Mouse (Mus musculus) G1E (cell line): ENCODE results near the gene Parp9. TPM values are rescaled to one million over a fixed set of nuclear protein-coding genes. Genes with fewer than 3 reads are reported as not detected.

Source experiments
- ATAC-seq: 2 replicates; pipeline ENCODE4 v1.8.0; 2016; ENCODE audit warnings: mild to moderate bottlenecking; ENCODE audit not compliant: insufficient number of reproducible peaks, poor library complexity, low FRiP score, severe bottlenecking; ENCODE audit errors: extremely low read depth
- DNase-seq: peaks from one replicate; pipeline ENCODE4 v3.0.0; 2012; ENCODE audit warnings: low spot score
- H3K27me3 ChIP-seq: 2 replicates; pipeline ENCODE4 v1.6.1; 2012; ENCODE audit warnings: mild to moderate bottlenecking, low read length, inconsistent platforms; ENCODE audit not compliant: insufficient read depth
- H3K36me3 ChIP-seq: replicated peaks from 2 replicates; pipeline ENCODE3; 2012; ENCODE audit warnings: mild to moderate bottlenecking, inconsistent platforms
- H3K4me1 ChIP-seq: 2 replicates; pipeline ENCODE4 v1.6.1; 2012; ENCODE audit warnings: low read depth, low read length, inconsistent platforms, mixed read lengths; ENCODE audit not compliant: insufficient read depth
- H3K4me3 ChIP-seq: 2 replicates; pipeline ENCODE4 v1.5.1; 2012; ENCODE audit warnings: low read depth, mild to moderate bottlenecking, inconsistent platforms, low read length, moderate library complexity, mixed read lengths
- H3K9me3 ChIP-seq: replicated peaks from 2 replicates; pipeline ENCODE4 v1.6.1; 2012; ENCODE audit warnings: inconsistent platforms
- CTCF ChIP-seq: IDR thresholded peaks from 2 replicates; pipeline ENCODE4 v1.5.1; 2012; ENCODE audit warnings: low read depth, low read length, inconsistent platforms, mixed read lengths
- GATA1 ChIP-seq: IDR thresholded peaks from 2 replicates; pipeline ENCODE4 v1.6.1; 2012; ENCODE audit warnings: borderline replicate concordance, low read length, inconsistent platforms, mixed read lengths
- GATA2 ChIP-seq: IDR thresholded peaks from 2 replicates; pipeline ENCODE4 v1.6.1; 2012; ENCODE audit warnings: low read depth, low read length, inconsistent platforms, borderline replicate concordance
- POLR2AphosphoS5 ChIP-seq: IDR thresholded peaks from 2 replicates; pipeline ENCODE4 v1.6.1; 2012; ENCODE audit warnings: low read depth, low read length, inconsistent platforms; ENCODE audit not compliant: insufficient replicate concordance
- TAL1 ChIP-seq: conservative IDR thresholded peaks from 2 replicates; pipeline ENCODE4 v1.6.1; 2012; ENCODE audit warnings: low read depth, low read length, inconsistent platforms, mixed read lengths
- polyA plus RNA-seq: library from polyadenylated mRNA; stranded (reverse); fragments of >175 nt; gene quantifications from 2 replicates; pipeline ENCODE4 v1.2.3, GENCODE M21; 2012
- total RNA-seq, 2 experiments: library from RNA; stranded (forward) in 1 of 2; stranded (reverse) in 1 of 2; fragments of 200-1000 nt in 1 of 2; fragments of >200 nt in 1 of 2; fragmentation: Nextera tagmentation in 1 of 2; gene quantifications; 2 replicates each; pipeline ENCODE4 v1.2.3; 2014 to 2017

Parp9 gene
- total and polyA plus RNA-seq, 3 experiments, result 2.1 to 36.4 (median 13.5) TPM

DNA sequence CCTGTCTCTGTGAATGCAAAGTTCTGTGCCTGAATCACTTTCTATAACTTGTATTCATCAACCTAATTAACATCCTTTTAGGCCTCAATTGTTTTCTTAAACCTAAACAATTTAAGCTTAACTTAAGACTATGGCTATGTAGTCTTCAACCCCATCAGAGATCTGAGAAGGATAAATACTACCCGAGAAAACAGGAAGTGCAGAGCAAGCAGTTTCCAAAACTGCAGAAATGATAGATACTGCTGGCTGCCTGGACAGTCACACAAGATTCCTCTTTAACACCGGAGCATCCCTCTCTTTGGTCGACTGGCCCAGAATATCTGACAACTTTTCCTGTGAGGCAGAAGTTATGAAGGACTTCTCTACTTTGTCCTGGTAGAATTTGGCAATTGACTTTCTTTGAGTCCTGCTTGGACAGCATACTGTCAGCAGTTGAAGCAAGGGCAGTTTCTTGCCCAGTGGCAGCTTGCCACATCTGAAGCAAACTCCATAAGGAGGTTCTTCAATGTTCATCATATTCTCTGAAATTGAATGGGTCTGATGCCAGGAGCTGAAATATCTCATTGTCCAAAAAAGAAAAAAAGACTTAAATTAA is 15.9 kb upstream of the Parp9 start:
- H3K4me1 ChIP-seq, result peaks cover 7% of the 10 kb centered on the region
- H3K4me3 ChIP-seq, result no peak overlapping the region
- H3K36me3 ChIP-seq, result peaks cover 6% of the 10 kb centered on the region
- no peaks in the 10 kb centered on the region for H3K27me3 ChIP-seq
- DNase-seq, result no peak
- ATAC-seq, result no peak
- TF ChIP-seq CTCF (no peak), GATA1 (no peak), GATA2 (no peak), TAL1 (no peak), POLR2AphosphoS5 (no peak)
- H3K9me3 ChIP-seq, result no peaks in the 10 kb centered on the region

DNA sequence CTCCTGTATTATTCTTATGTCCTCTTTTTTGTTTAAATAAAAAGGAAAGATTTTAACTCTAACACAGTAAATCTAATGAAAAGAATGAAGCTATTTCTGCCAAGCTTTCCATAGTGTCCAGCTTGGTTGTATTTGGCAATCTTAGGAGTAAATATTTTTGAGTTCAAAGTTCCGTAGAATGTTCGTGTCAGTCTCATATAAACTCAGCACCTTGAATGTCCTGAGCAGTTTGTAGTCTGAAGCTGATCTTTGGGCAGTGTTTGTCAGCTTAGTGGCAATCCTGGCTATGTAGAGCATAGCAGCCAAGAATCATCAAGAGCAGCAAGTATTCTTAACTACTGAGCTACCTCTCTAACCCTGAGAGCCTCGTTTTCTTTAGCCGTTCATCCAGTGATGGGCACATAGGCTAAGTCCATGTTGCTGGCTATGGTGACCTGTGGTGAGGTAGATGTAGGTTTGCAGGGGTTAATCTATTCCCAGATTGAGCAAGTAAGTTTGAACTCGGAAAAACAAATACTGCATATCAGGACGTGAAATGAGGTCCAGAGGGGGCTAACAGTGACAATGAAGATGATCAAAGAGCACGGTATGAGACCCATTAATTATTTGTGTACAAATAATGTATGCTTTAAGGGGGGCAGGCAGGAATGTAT is 14.6 kb upstream of the Parp9 start:
- H3K36me3 ChIP-seq, result peaks cover 8% of the 10 kb centered on the region
- no peaks in the 10 kb centered on the region for H3K9me3 ChIP-seq
- TF ChIP-seq TAL1, result no peak
- no peak for TF ChIP-seq GATA1
- TF ChIP-seq POLR2AphosphoS5, result no peak
- no peak for TF ChIP-seq GATA2
- TF ChIP-seq CTCF, result no peak
- ATAC-seq (no peak), DNase-seq (no peak)
- H3K4me3 ChIP-seq, result no peak overlapping the region
- no peaks in the 10 kb centered on the region for H3K27me3 ChIP-seq
- peaks cover 4% of the 10 kb centered on the region for H3K4me1 ChIP-seq

DNA sequence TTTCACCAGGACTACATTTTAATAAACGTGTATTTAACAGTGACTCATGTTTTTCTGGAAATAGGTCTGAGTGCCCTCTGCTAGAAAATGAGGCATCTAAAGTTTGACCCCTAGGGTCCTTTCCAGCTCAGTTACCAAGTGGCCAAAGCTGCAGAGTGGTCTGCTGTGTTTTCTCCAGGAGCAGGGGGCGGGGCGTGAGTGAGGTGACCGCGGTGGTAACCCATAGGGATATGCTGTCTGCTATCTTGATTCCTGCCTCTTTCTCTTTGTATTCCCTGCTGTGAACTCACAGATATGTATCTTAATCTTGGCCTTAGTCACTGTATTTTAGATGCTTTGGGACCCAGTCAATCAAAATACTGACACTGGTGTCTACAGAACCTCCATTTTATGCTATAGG is 13.9 kb upstream of the Parp9 start:
- H3K9me3 ChIP-seq, result no peaks in the 10 kb centered on the region
- no peak overlapping the region for H3K4me3 ChIP-seq
- peaks cover 15% of the 10 kb centered on the region for H3K36me3 ChIP-seq
- no peak for ATAC-seq
- no peak for DNase-seq
- no peaks in the 10 kb centered on the region for H3K27me3 ChIP-seq
- H3K4me1 ChIP-seq, result no peaks in the 10 kb centered on the region
- no peak for TF ChIP-seq CTCF
- no peak for TF ChIP-seq POLR2AphosphoS5
- no peak for TF ChIP-seq GATA2
- TF ChIP-seq TAL1, result no peak
- TF ChIP-seq GATA1, result no peak

DNA sequence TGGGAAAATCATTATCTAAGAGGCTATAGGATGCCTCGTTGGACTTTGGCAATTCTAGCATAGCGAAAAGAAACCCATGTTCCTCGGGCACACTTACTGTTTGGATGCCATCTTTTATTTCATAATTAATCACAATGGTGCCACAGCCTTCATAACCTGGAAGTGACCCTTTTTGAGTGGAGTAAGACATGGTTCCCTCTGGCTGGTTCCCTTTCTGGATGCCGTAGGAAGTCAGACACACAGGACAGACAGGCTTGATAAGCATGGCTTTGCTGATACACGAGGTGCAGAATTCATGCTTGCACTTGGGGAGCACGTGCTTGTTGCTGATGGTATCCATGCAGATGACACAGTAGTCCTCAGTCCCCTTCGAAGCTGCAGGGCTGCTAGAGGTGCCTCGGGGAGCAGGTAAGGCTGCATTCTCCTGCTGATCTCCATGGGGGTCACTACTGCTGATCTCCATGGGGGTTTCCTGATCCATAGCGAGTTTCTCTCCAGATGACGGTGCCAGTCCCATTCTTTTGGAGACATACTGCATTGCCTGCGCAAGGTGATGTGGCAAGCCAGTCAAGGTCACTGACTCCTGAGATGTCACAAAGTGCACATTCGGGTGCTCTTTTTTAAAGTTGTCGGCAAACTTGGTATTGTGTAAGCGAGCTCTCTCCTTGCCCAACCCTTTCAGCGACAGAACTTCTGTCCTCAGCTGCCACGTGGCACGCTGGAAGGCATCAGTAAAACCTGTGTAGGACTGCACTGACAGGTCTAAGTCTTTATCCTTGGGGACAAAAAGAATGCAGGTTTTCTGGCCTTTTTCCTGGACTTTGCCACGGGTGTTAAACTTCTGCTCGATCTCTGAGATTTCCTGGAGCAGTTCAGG is 5.9 kb upstream of the Parp9 start:
- Histone ChIP-seq H3K36me3 (peaks cover 68% of the 10 kb centered on the region), H3K4me3 (no peak overlapping the region), H3K27me3 (no peaks in the 10 kb centered on the region), H3K9me3 (no peaks in the 10 kb centered on the region), H3K4me1 (peaks cover 4% of the 10 kb centered on the region; the same call in 1 of the 2 replicates)
- TF ChIP-seq CTCF, result no peak
- TF ChIP-seq TAL1, result no peak
- TF ChIP-seq GATA1, result no peak
- TF ChIP-seq POLR2AphosphoS5, result no peak
- no peak for DNase-seq
- ATAC-seq, result no peak

DNA sequence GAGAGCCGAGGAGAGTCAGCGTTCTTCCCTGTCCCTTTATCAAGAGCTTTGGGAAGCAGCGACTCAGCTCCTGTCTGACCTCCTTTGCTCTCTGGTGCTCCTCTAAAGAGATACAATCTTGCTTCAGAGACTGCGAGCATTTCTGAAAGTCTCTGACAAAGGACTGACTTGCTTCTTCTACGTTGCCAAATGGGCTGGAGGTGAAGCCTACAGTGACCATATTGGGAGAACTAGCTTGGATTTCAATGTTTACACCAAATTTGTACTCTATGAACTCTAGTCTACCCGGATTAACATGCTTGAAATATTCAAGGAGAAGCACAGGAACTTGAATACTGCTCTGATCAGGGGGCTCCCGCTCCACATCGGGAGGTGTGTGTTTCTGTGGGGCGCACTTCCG is 5.1 kb upstream of the Parp9 start:
- DNase-seq (no peak), ATAC-seq (no peak)
- Histone ChIP-seq H3K9me3 (no peaks in the 10 kb centered on the region), H3K36me3 (peaks cover 68% of the 10 kb centered on the region), H3K4me1 (peaks cover 9% of the 10 kb centered on the region; the same call in 1 of the 2 replicates), H3K4me3 (no peak overlapping the region), H3K27me3 (no peaks in the 10 kb centered on the region)
- TF ChIP-seq GATA1 (no peak), POLR2AphosphoS5 (no peak), TAL1 (no peak), CTCF (no peak), GATA2 (no peak)

DNA sequence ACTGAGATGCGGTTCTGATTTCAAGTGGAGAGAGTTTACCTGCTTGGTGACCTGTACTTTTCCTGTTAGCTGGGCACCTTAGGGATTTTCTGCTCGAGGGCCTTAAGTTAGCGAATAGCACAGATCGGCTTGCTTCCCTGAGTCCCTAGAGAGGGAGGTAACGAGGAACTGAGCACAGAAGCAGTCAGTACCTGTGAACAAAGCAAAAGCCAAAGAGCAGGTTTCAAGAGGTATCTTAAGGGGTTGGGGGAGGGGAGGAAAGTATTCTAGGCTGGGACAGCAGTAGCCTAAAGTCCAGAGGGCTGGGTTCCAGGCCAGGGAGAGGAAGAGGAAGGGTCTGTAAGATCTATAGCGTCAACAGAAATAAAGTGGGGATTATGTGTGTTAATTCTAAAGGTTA is 991 bp downstream of the Parp9 start:
- Histone ChIP-seq H3K4me1 (peaks cover 30% of the 10 kb centered on the region), H3K27me3 (no peaks in the 10 kb centered on the region), H3K4me3 (peak overlapping the region; percentile 84), H3K36me3 (peaks cover 51% of the 10 kb centered on the region), H3K9me3 (no peaks in the 10 kb centered on the region)
- ATAC-seq (no peak), DNase-seq (peak; percentile 19)
- TF ChIP-seq POLR2AphosphoS5 (no peak), CTCF (no peak), GATA1 (no peak), TAL1 (no peak), GATA2 (no peak)
